Mouse (Mus musculus) heart, embryonic 11.5 days (tissue): ENCODE results near the gene Rap2a. TPM values are rescaled to one million over a fixed set of nuclear protein-coding genes. Genes with fewer than 3 reads are reported as not detected.
A peak's percentile ranks its signal among the peaks of the same experiment; 100 is the strongest.

Source experiments
- ATAC-seq: fragments of 200-750 bp; cut with Nextera tagmentation; replicated peaks from 2 replicates; pipeline ENCODE4 v1.8.0; 2017; ENCODE audit warnings: moderate library complexity; ENCODE audit not compliant: insufficient number of reproducible peaks, low FRiP score, low TSS enrichment
- H3K27ac ChIP-seq: fragments of 300-500 bp; sonication (generic); 2 replicates; pipeline ENCODE4 v1.5.1; 2014; ENCODE audit warnings: mild to moderate bottlenecking, low read depth, low read length
- H3K27me3 ChIP-seq: fragments of 300-500 bp; sonication (generic); 2 replicates; pipeline ENCODE4 v1.6.1; 2014; ENCODE audit warnings: mild to moderate bottlenecking, low read length, mixed read lengths; ENCODE audit not compliant: control insufficient read depth, insufficient read depth
- H3K36me3 ChIP-seq: fragments of 300-500 bp; sonication (generic); 2 replicates; pipeline ENCODE4 v1.6.1; 2014; ENCODE audit warnings: mild to moderate bottlenecking, low read length, moderate library complexity, mixed read lengths; ENCODE audit not compliant: control insufficient read depth, insufficient read depth
- H3K4me1 ChIP-seq: fragments of 300-500 bp; sonication (generic); 2 replicates; pipeline ENCODE4 v1.6.1; 2014; ENCODE audit warnings: low read length; ENCODE audit not compliant: control insufficient read depth, insufficient read depth
- H3K4me2 ChIP-seq: fragments of 300-500 bp; sonication (generic); 2 replicates; pipeline ENCODE4 v1.6.1; 2014; ENCODE audit warnings: mild to moderate bottlenecking, moderate library complexity
- H3K4me3 ChIP-seq: fragments of 300-500 bp; sonication (generic); 2 replicates; pipeline ENCODE4 v1.5.1; 2014; ENCODE audit warnings: low read depth, low read length
- H3K9ac ChIP-seq: fragments of 300-500 bp; sonication (generic); 2 replicates; pipeline ENCODE4 v1.6.1; 2014; ENCODE audit warnings: mild to moderate bottlenecking, low read depth, low read length, moderate library complexity
- H3K9me3 ChIP-seq: fragments of 300-500 bp; sonication (generic); replicated peaks from 2 replicates; pipeline ENCODE4 v1.6.1; 2016; ENCODE audit warnings: low read length; ENCODE audit not compliant: control insufficient read depth
- WGBS: fragments of 180-500 bp; shearing (Covaris S2); extraction: QIAGEN DNeasy Blood & Tissue Kit; methylation state at CpG from one replicate; pipeline ENCODE4 v1.1.7; 2014; ENCODE audit not compliant: insufficient replicate concordance; 5-methylcytosine and 5-hydroxymethylcytosine counted together
- polyA plus RNA-seq: library from polyadenylated mRNA; unstranded; fragments of >200 nt; fragmentation: Nextera tagmentation; extraction: Ambion mirVana; gene quantifications from 2 replicates; pipeline ENCODE4 v1.2.1, GENCODE M21; 2014

Rap2a gene
- polyA plus RNA-seq: 13.8 and 15.1 TPM in 2 replicates

GRCm38 (mm10) chr14:120477982-120478568, at the start of gene Rap2a:
Gene Rap2a, plus strand, starts transcription at chr14:120478444.
- WGBS: under 1% methylated on average over 58 of the region's 78 CpGs
- Histone ChIP-seq H3K27ac (peak within 1 kb of the TSS; percentile 94), H3K9ac (peak within 1 kb of the TSS; percentile 72), H3K4me1 (no peaks in the 10 kb centered on the region), H3K36me3 (no peaks in the 10 kb centered on the region; the same call in 1 of the 2 replicates), H3K4me2 (peak within 1 kb of the TSS; percentile 68), H3K9me3 (no peaks in the 10 kb centered on the region), H3K27me3 (no peaks in the 10 kb centered on the region), H3K4me3 (peak within 1 kb of the TSS; percentile 51)
- peak; percentile 91 for ATAC-seq

- Histone ChIP-seq H3K4me1 (no peaks in the 10 kb centered on the region), H3K27ac (no peak overlapping the region), H3K4me2 (no peak overlapping the region), H3K27me3 (no peaks in the 10 kb centered on the region), H3K9me3 (peaks cover 12% of the 10 kb centered on the region), H3K9ac (no peak overlapping the region), H3K36me3 (peaks cover 30% of the 10 kb centered on the region), H3K4me3 (no peak overlapping the region)
- no peak for ATAC-seq
- WGBS: 86% methylated on average over 5 of the region's 5 CpGs
Measured at GRCm38 (mm10) chr14:120428497-120428896, 49.7 kb upstream of the Rap2a start.

GRCm38 (mm10) chr14:120432773-120433172, 45.5 kb upstream of the Rap2a start:
- Histone ChIP-seq H3K4me3 (no peak overlapping the region), H3K4me2 (no peak overlapping the region), H3K4me1 (no peaks in the 10 kb centered on the region), H3K27me3 (no peaks in the 10 kb centered on the region), H3K9ac (no peak overlapping the region), H3K9me3 (no peaks in the 10 kb centered on the region), H3K36me3 (peaks cover 8% of the 10 kb centered on the region; the same call in 1 of the 2 replicates), H3K27ac (no peak overlapping the region)
- ATAC-seq: no peak

GRCm38 (mm10) chr14:120433931-120434398, 44.3 kb upstream of the Rap2a start:
- no peak overlapping the region for H3K27ac ChIP-seq
- H3K27me3 ChIP-seq: no peaks in the 10 kb centered on the region
- no peak overlapping the region for H3K4me3 ChIP-seq
- 82% methylated on average over 8 of the region's 8 CpGs for WGBS
- ATAC-seq: no peak
- no peaks in the 10 kb centered on the region for H3K4me1 ChIP-seq
- H3K9me3 ChIP-seq: no peaks in the 10 kb centered on the region
- H3K9ac ChIP-seq: no peak overlapping the region
- no peak overlapping the region for H3K4me2 ChIP-seq
- peaks cover 6% of the 10 kb centered on the region; the same call in 1 of the 2 replicates for H3K36me3 ChIP-seq

GRCm38 (mm10) chr14:120434831-120435230, 43.4 kb upstream of the Rap2a start:
- no peak for ATAC-seq
- H3K27me3 ChIP-seq: no peaks in the 10 kb centered on the region

GRCm38 (mm10) chr14:120440716-120441115, 37.5 kb upstream of the Rap2a start:
- Histone ChIP-seq H3K27ac (no peak overlapping the region), H3K27me3 (no peaks in the 10 kb centered on the region), H3K4me3 (no peak overlapping the region), H3K9ac (no peak overlapping the region), H3K9me3 (no peaks in the 10 kb centered on the region), H3K4me2 (no peak overlapping the region), H3K4me1 (no peaks in the 10 kb centered on the region), H3K36me3 (peaks cover 5% of the 10 kb centered on the region; the same call in 1 of the 2 replicates)
- no peak for ATAC-seq

More at GRCm38 (mm10) chr14:120434831-120435230, 43.4 kb upstream of the Rap2a start:
- Histone ChIP-seq H3K4me3 (no peak overlapping the region), H3K4me1 (no peaks in the 10 kb centered on the region), H3K9me3 (no peaks in the 10 kb centered on the region), H3K9ac (no peak overlapping the region), H3K4me2 (no peak overlapping the region), H3K36me3 (peaks cover 5% of the 10 kb centered on the region; the same call in 1 of the 2 replicates), H3K27ac (no peak overlapping the region)
- 83% methylated on average over 1 of the region's 1 CpGs for WGBS

- Histone ChIP-seq H3K27ac (no peak overlapping the region), H3K4me3 (no peak overlapping the region), H3K4me1 (no peaks in the 10 kb centered on the region), H3K27me3 (no peaks in the 10 kb centered on the region), H3K4me2 (no peak overlapping the region), H3K9me3 (no peaks in the 10 kb centered on the region), H3K9ac (no peak overlapping the region), H3K36me3 (peaks cover 3% of the 10 kb centered on the region; the same call in 1 of the 2 replicates)
- WGBS: 81% methylated on average over 4 of the region's 4 CpGs
- no peak for ATAC-seq
Measured at GRCm38 (mm10) chr14:120441256-120441655, 37.0 kb upstream of the Rap2a start.

- WGBS: 87% methylated on average over 13 of the region's 13 CpGs
- no peaks in the 10 kb centered on the region for H3K27me3 ChIP-seq
- no peak for ATAC-seq
Measured at GRCm38 (mm10) chr14:120441836-120442235, 36.4 kb upstream of the Rap2a start.

GRCm38 (mm10) chr14:120454221-120454620, 24.0 kb upstream of the Rap2a start:
- Histone ChIP-seq H3K4me2 (no peak overlapping the region), H3K36me3 (no peaks in the 10 kb centered on the region), H3K9ac (no peak overlapping the region), H3K9me3 (0 out of 2 replicates have a peak, but pooled peaks cover 2% of the 10 kb centered on the region), H3K4me1 (no peaks in the 10 kb centered on the region), H3K27ac (no peak overlapping the region), H3K4me3 (no peak overlapping the region), H3K27me3 (no peaks in the 10 kb centered on the region)
- no peak for ATAC-seq
- whole genome bisulfite sequencing: 92% methylated on average over 7 of the region's 7 CpGs

More at GRCm38 (mm10) chr14:120441836-120442235, 36.4 kb upstream of the Rap2a start:
- H3K9me3 ChIP-seq: no peaks in the 10 kb centered on the region
- H3K27ac ChIP-seq: no peak overlapping the region
- H3K36me3 ChIP-seq: peaks cover 2% of the 10 kb centered on the region; the same call in 1 of the 2 replicates
- no peak overlapping the region for H3K4me2 ChIP-seq
- no peak overlapping the region for H3K4me3 ChIP-seq
- H3K4me1 ChIP-seq: no peaks in the 10 kb centered on the region
- H3K9ac ChIP-seq: no peak overlapping the region
